Mouse (Mus musculus) kidney, adult 2 months (tissue): Measurements from ENCODE around the gene Rab8b.

Experiments used
- CTCF ChIP-seq: fragments of 200-500 bp; conservative IDR thresholded peaks from 2 replicates; pipeline ENCODE4 v1.5.1; 2011; ENCODE audit warnings: low read depth, mild to moderate bottlenecking, control low read depth, low read length, moderate library complexity, mixed read lengths; ENCODE audit not compliant: insufficient read depth, insufficient read length
- POLR2A ChIP-seq: fragments of 200-500 bp; IDR thresholded peaks from one replicate; pipeline ENCODE4 v1.6.1; 2011; ENCODE audit warnings: low read depth, low read length, control low read depth

GRCm38 (mm10) chr9:66920488-66921279, 1.2 kb upstream of the Rab8b start:
- TF ChIP-seq CTCF = no peak
- no peak for TF ChIP-seq POLR2A
